Mouse (Mus musculus) effector memory CD4-positive, alpha-beta T cell, adult 7 months (primary cell): Measurements from ENCODE around the gene 4933403O08Rik. TPM values are rescaled to one million over a fixed set of nuclear protein-coding genes. Genes with fewer than 3 reads are reported as not detected.

Source experiments
- polyA plus RNA-seq: library from polyadenylated mRNA; unstranded; fragments of 100-300 nt; shearing (Covaris generic); gene quantifications from one replicate; pipeline ENCODE4 v1.2.1, GENCODE M21; 2017

Gene 4933403O08Rik
- not detected for polyA plus RNA-seq

GRCm38 (mm10) chrX:112238749-112239148 lies at the start of gene 4933403O08Rik:
TSS of gene 4933403O08Rik (plus strand) at chrX:112239049.

Other genes with a start within 250 kb of the 4933403O08Rik start
- gene Tex16, start 228.0 kb upstream of the 4933403O08Rik start, polyA plus RNA-seq: not detected
- 18.8 TPM for gene Apool, start 72.3 kb downstream of the 4933403O08Rik start, polyA plus RNA-seq
- gene Satl1, start 167.7 kb downstream of the 4933403O08Rik start, polyA plus RNA-seq: not detected